Mouse (Mus musculus) MEL (cell line): Measurements from ENCODE around the gene Wnt10b.

Experiments
- CTCF ChIP-seq, 3 experiments: IDR thresholded peaks in 2 of 3; conservative IDR thresholded peaks in 1 of 3; 2 replicates each; pipeline ENCODE4 v1.5.1; 2011 to 2012; ENCODE audit warnings: low read length in 3 of 3, low read depth in 2 of 3, mild to moderate bottlenecking in 2 of 3, improper control_type of control experiment in 1 of 3, inconsistent platforms in 1 of 3, mixed read lengths in 1 of 3, moderate library complexity in 1 of 3; ENCODE audit not compliant: control insufficient read depth in 1 of 3, insufficient read depth in 1 of 3, poor library complexity in 1 of 3, severe bottlenecking in 1 of 3
- E2F4 ChIP-seq: IDR thresholded peaks from 2 replicates; pipeline ENCODE4 v1.6.1; 2011; ENCODE audit warnings: low read depth, low read length, improper control_type of control experiment, borderline replicate concordance
- EP300 ChIP-seq, 2 experiments: IDR thresholded peaks; 2 replicates each; pipeline ENCODE4 v1.6.1; 2011; ENCODE audit warnings: improper control_type of control experiment in 2 of 2, low read length in 2 of 2, low read depth in 1 of 2, mild to moderate bottlenecking in 1 of 2
- KAT2A ChIP-seq: conservative IDR thresholded peaks from 2 replicates; pipeline ENCODE4 v1.6.1; 2012; ENCODE audit warnings: low read depth, low read length, improper control_type of control experiment, inconsistent platforms
- TBP ChIP-seq: IDR thresholded peaks from 2 replicates; pipeline ENCODE4 v1.8.0; 2011; ENCODE audit warnings: low read depth, low read length, improper control_type of control experiment
- USF1 ChIP-seq: IDR thresholded peaks from 2 replicates; pipeline ENCODE4 v1.6.1; 2014; ENCODE audit warnings: low read depth, mild to moderate bottlenecking, inconsistent platforms, low read length, improper control_type of control experiment, moderate library complexity
- ZKSCAN1 ChIP-seq: IDR thresholded peaks from 2 replicates; pipeline ENCODE4 v1.6.1; 2012; ENCODE audit warnings: low read depth, mild to moderate bottlenecking, inconsistent platforms, low read length, improper control_type of control experiment, moderate library complexity

GRCm38 (mm10) chr15:98772511-98773211 is 5.3 kb downstream of the Wnt10b start:
- TF ChIP-seq E2F4 (no peak), USF1 (0 out of 2 replicates have a peak, but pooled peaks have one; percentile 15), EP300 (IDR thresholded peaks at IDR 0.05; ENCODE audit: low read depth in 1 of 2, low read length in 2 of 2) (peak; percentile 36 to 71; a peak in 3 of 4 replicates), ZKSCAN1 (no peak), TBP (peak; percentile 75), CTCF (IDR thresholded peaks at IDR 0.05 in 2 of 3, conservative IDR thresholded peaks at IDR 0.05 in 1 of 3; ENCODE audit: control insufficient read depth in 1 of 3, insufficient read depth in 1 of 3, low read depth in 2 of 3, low read length in 3 of 3, poor library complexity in 1 of 3, severe bottlenecking in 1 of 3) (no peak), KAT2A (peak; percentile 50; the same call in 1 of the 2 replicates)
